9 mouse cellular contexts compared by ENCODE assay signal in genomic region chr19:4908107-4908506, GRCm38 (mm10). TPM values are rescaled to one million over a fixed set of nuclear protein-coding genes. Genes with fewer than 3 reads are reported as not detected.
DNase-seq lines count a peak whose midpoint lies in the region; ATAC-seq lines count a peak whose summit lies in the region.
"Had no signal": no experiment of that assay in that cellular context is flagged by ENCODE, and none has a peak within 500 bp of the region (broad histone marks: within the 10 kb centered on the region; RNA-seq: fewer than 3 reads in every experiment).

No protein-coding gene starts in this region.

- no peak overlapping the region for H3K9ac ChIP-seq in heart, embryonic 11.5 days (ENCODE audit: low read depth, low read length)

- intact Hi-C loops in left cerebral cortex, postnatal 4 days (cut with DNase I): loop anchor here (5.0 kb wide), 1 partner anchor 151 kb away; the partner anchor contains the start of gene Rbm4b

- H3K27me3 ChIP-seq in heart, embryonic 11.5 days (ENCODE audit: control insufficient read depth, insufficient read depth, low read length): no peaks in the 10 kb centered on the region; the same call in 1 of the 2 replicates

- no peaks in the 10 kb centered on the region for H3K9me3 ChIP-seq in heart, embryonic 11.5 days (replicated peaks; ENCODE audit: control insufficient read depth, low read length)

- peak; percentile 45 for DNase-seq in adrenal gland, postnatal 10 days
- DNase-seq in adrenal gland, adult 8-10 months: no peak
- peak; percentile 53 for DNase-seq in left cerebral cortex, postnatal 4 days
- DNase-seq in left cerebral cortex, adult 8-10 months (ENCODE audit: low spot score in 2 of 2): no peak
- DNase-seq in embryo, embryonic 11 days: peak; percentile 34
- DNase-seq in mesoderm, embryonic 11.5 days (ENCODE audit: low read depth, low spot score): peak; percentile 33
- DNase-seq in frontal cortex, postnatal 25 days (ENCODE audit: low spot score in 2 of 2): no peak

- WGBS in heart, embryonic 11.5 days (ENCODE audit: insufficient replicate concordance): 79% methylated on average over 4 of the region's 4 CpGs

- ATAC-seq in heart, embryonic 11.5 days (replicated peaks; ENCODE audit: insufficient number of reproducible peaks, low FRiP score, low TSS enrichment): no peak

- H3K27ac ChIP-seq in heart, embryonic 11.5 days (ENCODE audit: low read depth, low read length): no peak overlapping the region
- H3K27ac ChIP-seq: macrophage had no signal

- H3K4me1 ChIP-seq in heart, embryonic 11.5 days (ENCODE audit: control insufficient read depth, insufficient read depth, low read length): 0 out of 2 replicates have a peak, but pooled peaks cover 2% of the 10 kb centered on the region

- H3K36me3 ChIP-seq in heart, embryonic 11.5 days (ENCODE audit: control insufficient read depth, insufficient read depth, low read length): peaks cover 17% of the 10 kb centered on the region

- no peak overlapping the region for H3K4me2 ChIP-seq in heart, embryonic 11.5 days

- no peak overlapping the region for H3K4me3 ChIP-seq in heart, embryonic 11.5 days (ENCODE audit: low read depth, low read length)

RNA-seq across cellular contexts. Expression of gene Bbs1, which starts 1.7 kb away (rescaled TPM):
- total RNA-seq in adrenal gland, postnatal 10 days (2021): 10 to 100 TPM in 1 of 2 experiments, 1 to 10 TPM in 1; 7.4 to 10.3 TPM
- 10 to 100 TPM in 2 of 4 experiments, 1 to 10 TPM in 2; 6.9 to 23.3 (median 12.5) TPM for total RNA-seq in adrenal gland, adult 8-10 months (2022)
- 10 to 100 TPM; 27.4 to 35.8 TPM for total RNA-seq in left cerebral cortex, postnatal 4 days (2021)
- 10 to 100 TPM; 32.5 to 38.2 (median 36.5) TPM for total RNA-seq in left cerebral cortex, adult 8-10 months (2022)
- 1.9 and 2.9 TPM in 2 replicates for polyA plus RNA-seq in heart, embryonic 11.5 days (2014; fragmentation: Nextera tagmentation; extraction: Ambion mirVana)

RNA-seq across cellular contexts. Expression of gene Dpp3, which starts 20.0 kb away (rescaled TPM):
- total RNA-seq in adrenal gland, postnatal 10 days (2021): 10 to 100 TPM; 74.1 to 83.4 TPM
- total RNA-seq in adrenal gland, adult 8-10 months (2022): 100 to 1,000 TPM; 110 to 141 (median 132) TPM
- 10 to 100 TPM; 72.5 to 80.8 TPM for total RNA-seq in left cerebral cortex, postnatal 4 days (2021)
- total RNA-seq in left cerebral cortex, adult 8-10 months (2022): 10 to 100 TPM; 39.2 to 45.0 (median 41.7) TPM
- 87.8 and 110 TPM in 2 replicates for polyA plus RNA-seq in heart, embryonic 11.5 days (2014; fragmentation: Nextera tagmentation; extraction: Ambion mirVana)

RNA-seq across cellular contexts. Expression of gene Zdhhc24, which starts 29.6 kb away (rescaled TPM):
- 10 to 100 TPM; 12.5 to 13.9 TPM for total RNA-seq in adrenal gland, postnatal 10 days (2021)
- 10 to 100 TPM; 26.3 to 35.8 (median 29.2) TPM for total RNA-seq in adrenal gland, adult 8-10 months (2022)
- total RNA-seq in left cerebral cortex, postnatal 4 days (2021): 10 to 100 TPM; 17.7 to 21.0 TPM
- 10 to 100 TPM; 22.4 to 30.1 (median 23.7) TPM for total RNA-seq in left cerebral cortex, adult 8-10 months (2022)
- polyA plus RNA-seq in heart, embryonic 11.5 days (2014; fragmentation: Nextera tagmentation; extraction: Ambion mirVana): 7.1 and 8.9 TPM in 2 replicates

RNA-seq across cellular contexts. Expression of gene Actn3, which starts 30.4 kb away (rescaled TPM):
- total RNA-seq in adrenal gland, postnatal 10 days (2021): 10 to 100 TPM; 70.8 to 96.2 TPM
- 1 to 10 TPM in 1 of 4 experiments, under 1 TPM in 3; 0.46 to 1.5 (median 0.75) TPM for total RNA-seq in adrenal gland, adult 8-10 months (2022)
- 1 to 10 TPM; 2.5 to 3.4 TPM for total RNA-seq in left cerebral cortex, postnatal 4 days (2021)
- total RNA-seq in left cerebral cortex, adult 8-10 months (2022): 1 to 10 TPM; 1.2 to 5.7 (median 3.2) TPM
- 4.5 and 5.2 TPM in 2 replicates for polyA plus RNA-seq in heart, embryonic 11.5 days (2014; fragmentation: Nextera tagmentation; extraction: Ambion mirVana)
- polyA plus RNA-seq: macrophage had no signal

RNA-seq across cellular contexts. Expression of gene Peli3, which starts 34.8 kb away (rescaled TPM):
- total RNA-seq in adrenal gland, postnatal 10 days (2021): 1 to 10 TPM; 2.8 to 3.9 TPM
- total RNA-seq in adrenal gland, adult 8-10 months (2022): 10 to 100 TPM; 10.9 to 19.5 (median 15.2) TPM
- total RNA-seq in left cerebral cortex, postnatal 4 days (2021): 10 to 100 TPM; 19.5 to 20.1 TPM
- 10 to 100 TPM; 25.3 to 33.8 (median 30.9) TPM for total RNA-seq in left cerebral cortex, adult 8-10 months (2022)
- polyA plus RNA-seq in heart, embryonic 11.5 days (2014; fragmentation: Nextera tagmentation; extraction: Ambion mirVana): 0.86 and 1.1 TPM in 2 replicates

Comparison
In these comparisons a context has a peak if more than half of its experiments do, and no peak if none do; other contexts are left out.
1. DNase-seq: peak in adrenal gland, postnatal 10 days (single experiment), left cerebral cortex, postnatal 4 days (single experiment), embryo, embryonic 11 days (single experiment) and mesoderm, embryonic 11.5 days (single experiment); none in adrenal gland, adult 8-10 months (single experiment), left cerebral cortex, adult 8-10 months (0 of 2) and frontal cortex, postnatal 25 days (0 of 2).